Mouse (Mus musculus) left cerebral cortex, postnatal 10 days (tissue): ENCODE measurements around the gene Pou5f2. TPM values are rescaled to one million over a fixed set of nuclear protein-coding genes. Genes with fewer than 3 reads are reported as not detected.

Experiments used
- DNase-seq, 2 experiments: peaks; one replicate each; pipeline ENCODE4 v3.0.0; 2021 to 2022; ENCODE audit warnings: low spot score in 2 of 2, mixed read lengths in 1 of 2; ENCODE audit errors: extremely low spot score in 1 of 2
- intact Hi-C: fragments of 180-260 bp; cut with DNase I; formaldehyde crosslinking; loops from one replicate; pipeline ENCODE4 v1.15.1; 2025
- total RNA-seq, 2 experiments: library from RNA; stranded (reverse); gene quantifications; 2 replicates each; pipeline ENCODE4 v1.2.3; 2021

Gene Pou5f2
- total RNA-seq = 1 to 10 TPM; 1.3 to 1.4 TPM

GRCm38 (mm10) chr13:78024683-78025294 lies at the start of gene Pou5f2:
Pou5f2 (plus strand) TSS chr13:78024902.
- intact Hi-C loops = no loop called here
- peak in 1 of 2 experiments; percentile 23 for DNase-seq

GRCm38 (mm10) chr13:77976248-77976647 lies 48.5 kb upstream of the Pou5f2 start:
- DNase-seq = no peak
- intact Hi-C loops = no loop called here

DNA sequence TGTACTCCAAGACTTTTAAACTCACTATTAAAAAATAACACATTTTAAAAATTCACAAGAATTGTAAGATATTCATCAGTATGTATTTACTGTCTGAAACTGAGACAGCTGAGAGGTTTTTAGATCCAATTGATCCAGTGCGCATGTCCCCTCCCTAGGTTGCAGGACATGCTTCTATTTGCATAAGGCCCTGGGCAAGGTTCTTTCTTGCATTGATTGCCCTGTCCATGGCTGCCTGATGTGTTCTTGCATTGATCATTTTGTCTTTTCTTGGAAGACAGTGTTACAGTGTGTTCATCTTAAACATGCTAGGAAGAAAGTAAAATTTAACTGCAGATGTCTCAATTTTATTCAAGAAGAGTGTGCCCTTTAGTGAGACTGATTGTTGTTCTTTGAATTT lies 47.6 kb upstream of the Pou5f2 start:
- intact Hi-C loops = no loop called here
- no peak for DNase-seq

GRCm38 (mm10) chr13:77982105-77982851 lies 42.4 kb upstream of the Pou5f2 start:
- intact Hi-C loops = loop anchor here (5.0 kb wide), 1 partner anchor 195 kb away; no protein-coding TSS in a partner anchor
- peak; percentile 30 to 64 for DNase-seq

DNA sequence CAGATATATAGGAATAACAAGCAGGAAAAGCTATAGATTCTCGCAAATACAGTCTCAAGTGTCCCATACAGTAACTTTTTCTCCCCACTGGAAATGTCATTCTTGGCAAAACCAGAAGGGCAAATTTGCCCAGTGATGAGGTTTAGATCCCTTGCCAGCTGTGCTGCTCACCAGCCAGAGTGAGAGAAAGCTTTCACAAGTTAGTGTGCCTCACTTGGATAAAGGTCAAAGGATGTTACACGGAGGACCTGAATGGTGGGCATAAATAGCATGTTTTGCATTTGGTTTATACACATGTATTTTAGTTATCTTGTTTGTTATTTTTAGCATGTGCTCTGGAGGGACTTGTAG lies 41.9 kb upstream of the Pou5f2 start:
- no peak for DNase-seq
- intact Hi-C loops = loop anchor here (5.0 kb wide), 1 partner anchor 194 kb away; no protein-coding TSS in a partner anchor

- DNase-seq = no peak
- intact Hi-C loops = no loop called here
Observed at GRCm38 (mm10) chr13:77991189-77991886, 33.4 kb upstream of the Pou5f2 start.

GRCm38 (mm10) chr13:78004649-78005048 lies 20.1 kb upstream of the Pou5f2 start:
- DNase-seq = no peak
- intact Hi-C loops = no loop called here

GRCm38 (mm10) chr13:78005344-78005743 lies 19.4 kb upstream of the Pou5f2 start:
- no peak for DNase-seq
- intact Hi-C loops = no loop called here

GRCm38 (mm10) chr13:78010176-78010575 lies 14.5 kb upstream of the Pou5f2 start:
- DNase-seq = no peak
- intact Hi-C loops = no loop called here

DNA sequence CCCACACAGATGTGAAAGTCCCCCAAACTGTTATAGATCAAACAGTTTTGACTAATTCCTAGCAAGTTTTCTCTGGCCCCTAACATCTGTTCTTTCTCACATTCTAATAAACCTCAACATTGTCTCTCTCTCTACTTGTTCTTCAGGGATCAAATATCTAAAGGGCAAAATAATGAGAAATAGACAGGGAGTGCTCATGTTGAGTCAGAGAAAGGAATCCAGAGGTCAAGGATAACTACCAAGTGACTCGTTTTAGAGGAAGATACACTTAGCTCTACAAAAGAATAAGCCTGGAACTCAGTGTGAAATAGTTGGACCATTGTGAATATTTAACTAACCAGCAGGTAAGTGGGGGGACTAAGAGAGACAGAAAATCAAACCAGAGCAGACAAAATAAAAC lies 8.1 kb downstream of the Pou5f2 start:
- intact Hi-C loops = no loop called here
- DNase-seq = no peak

- DNase-seq = no peak
- intact Hi-C loops = no loop called here
Observed at GRCm38 (mm10) chr13:78037203-78037602, 12.5 kb downstream of the Pou5f2 start.

- intact Hi-C loops = no loop called here
- DNase-seq = no peak
Observed at GRCm38 (mm10) chr13:78043203-78043602, 18.5 kb downstream of the Pou5f2 start.

GRCm38 (mm10) chr13:78045116-78045515 lies 20.4 kb downstream of the Pou5f2 start:
- DNase-seq = no peak
- intact Hi-C loops = no loop called here

Other genes with a start within 250 kb of the Pou5f2 start
- gene Nr2f1, start 174.9 kb downstream of the Pou5f2 start, total RNA-seq = 100 to 1,000 TPM; 146 to 153 TPM